Mouse (Mus musculus): ENCODE data around the gene Sgms1.

GRCm38 (mm10) chr19:32240417-32240990 is 149.0 kb downstream of the Sgms1 start:
- TF ChIP-seq POLR2AphosphoS2 (IDR thresholded peaks at IDR 0.05; ENCODE audit: insufficient read length, low read depth) (no peak), USF1 (IDR thresholded peaks at IDR 0.05; ENCODE audit: low read depth) (no peak), POLR2A (IDR thresholded peaks at IDR 0.05; ENCODE audit: insufficient read length, low read depth) (no peak), TCF12 (IDR thresholded peaks at IDR 0.05; ENCODE audit: insufficient read depth, poor library complexity, severe bottlenecking) (no peak), E2F4 (IDR thresholded peaks at IDR 0.05; ENCODE audit: insufficient read depth) (no peak), MYOG (IDR thresholded peaks at IDR 0.05; ENCODE audit: control insufficient read depth in 1 of 3, insufficient read depth in 1 of 3, insufficient read length in 2 of 3, low read depth in 2 of 3) (no peak), TCF3 (IDR thresholded peaks at IDR 0.05; ENCODE audit: insufficient read length, low read depth) (no peak), SRF (IDR thresholded peaks at IDR 0.05; ENCODE audit: control insufficient read depth, insufficient read length, low read depth) (no peak), CEBPB (IDR thresholded peaks at IDR 0.05; ENCODE audit: insufficient read depth, poor library complexity, severe bottlenecking) (no peak), REST (IDR thresholded peaks at IDR 0.05; ENCODE audit: insufficient read depth, insufficient read length) (no peak), MAX (IDR thresholded peaks at IDR 0.05; ENCODE audit: low read depth) (no peak), MYOD1 (IDR thresholded peaks at IDR 0.05; ENCODE audit: control insufficient read depth in 1 of 3, insufficient read length in 2 of 3, low read depth in 2 of 3) (no peak)

Data from myocyte (in vitro differentiated cells).